Mouse (Mus musculus) adrenal gland, postnatal 0 days (tissue): ENCODE data around the gene Fat1. TPM values are rescaled to one million over a fixed set of nuclear protein-coding genes. Genes with fewer than 3 reads are reported as not detected.

Source experiments
- polyA plus RNA-seq: library from polyadenylated mRNA; unstranded; fragments of >200 nt; fragmentation: Nextera tagmentation; extraction: Ambion mirVana; gene quantifications from 2 replicates; pipeline ENCODE4 v1.2.1, GENCODE M21; 2015

Fat1 gene
- 5.3 and 8.0 TPM in 2 replicates for polyA plus RNA-seq

GRCm38 (mm10) chr8:44934850-44935497 is at the start of gene Fat1:
TSS of gene Fat1 (plus strand) at chr8:44935447.

GRCm38 (mm10) chr8:45068759-45069386 is 133.6 kb downstream of the Fat1 start, which contains the start of gene Mtnr1a:
TSS of gene Mtnr1a (plus strand) at chr8:45069137.

Other genes starting within 250 kb of the Fat1 start
- 0.28 TPM in 1 of 2 replicates, not detected in the other for gene Mtnr1a, start 133.7 kb downstream of the Fat1 start, polyA plus RNA-seq